Mouse (Mus musculus): ENCODE measurements around the gene Psen2.

Psen2 gene

GRCm38 (mm10) chr1:180196508-180196907, 66.7 kb downstream of the Psen2 start:
- no peak for DNase-seq

GRCm38 (mm10) chr1:180195703-180196381, 67.4 kb downstream of the Psen2 start:
- peak; percentile 98 for DNase-seq

- peak; percentile 69 for DNase-seq
Observed at GRCm38 (mm10) chr1:180194781-180195471, 68.3 kb downstream of the Psen2 start.

- DNase-seq: no peak
Observed at GRCm38 (mm10) chr1:180194048-180194447, 69.2 kb downstream of the Psen2 start.

GRCm38 (mm10) chr1:180193391-180193935, 69.8 kb downstream of the Psen2 start:
- DNase-seq: no peak

GRCm38 (mm10) chr1:180192866-180193265, 70.4 kb downstream of the Psen2 start:
- DNase-seq: no peak

GRCm38 (mm10) chr1:180191651-180192220, 71.5 kb downstream of the Psen2 start:
- no peak for DNase-seq

GRCm38 (mm10) chr1:180191112-180191511, 72.1 kb downstream of the Psen2 start:
- no peak for DNase-seq

GRCm38 (mm10) chr1:180188951-180189350, 74.3 kb downstream of the Psen2 start:
- DNase-seq: peak; percentile 69

GRCm38 (mm10) chr1:180186371-180186770, 76.9 kb downstream of the Psen2 start:
- no peak for DNase-seq

- DNase-seq: no peak
Observed at GRCm38 (mm10) chr1:180185877-180186276, 77.4 kb downstream of the Psen2 start.

GRCm38 (mm10) chr1:180184768-180185167, 78.5 kb downstream of the Psen2 start:
- no peak for DNase-seq

GRCm38 (mm10) chr1:180183525-180184159, 79.6 kb downstream of the Psen2 start:
- DNase-seq: no peak

- DNase-seq: no peak
Observed at GRCm38 (mm10) chr1:180182731-180183130, 80.5 kb downstream of the Psen2 start.

GRCm38 (mm10) chr1:180181966-180182319, 81.3 kb downstream of the Psen2 start:
- no peak for DNase-seq

- DNase-seq: no peak
Observed at GRCm38 (mm10) chr1:180181304-180181965, 81.8 kb downstream of the Psen2 start.

- DNase-seq: no peak
Observed at GRCm38 (mm10) chr1:180179840-180180239, 83.4 kb downstream of the Psen2 start.

GRCm38 (mm10) chr1:180179100-180179499, 84.1 kb downstream of the Psen2 start:
- DNase-seq: no peak

GRCm38 (mm10) chr1:180178340-180178739, 84.9 kb downstream of the Psen2 start:
- no peak for DNase-seq

Measured in kidney, adult 18-20 months (tissue).